Mouse (Mus musculus) heart, embryonic 10.5 days (tissue): ENCODE measurements around the gene Olfr429. TPM values are rescaled to one million over a fixed set of nuclear protein-coding genes. Genes with fewer than 3 reads are reported as not detected.

Experiments used
- DNase-seq: peaks from one replicate; pipeline ENCODE4 v3.0.0-alpha.2; 2017; ENCODE audit warnings: low spot score
- H3K27ac ChIP-seq: fragments of 300-500 bp; sonication (generic); 2 replicates; pipeline ENCODE4 v1.5.1; 2016; ENCODE audit warnings: mild to moderate bottlenecking
- H3K27me3 ChIP-seq: fragments of 300-500 bp; sonication (generic); 2 replicates; pipeline ENCODE4 v1.6.1; 2016; ENCODE audit warnings: mild to moderate bottlenecking; ENCODE audit not compliant: poor library complexity, insufficient read depth, severe bottlenecking
- H3K36me3 ChIP-seq: fragments of 300-500 bp; sonication (generic); 2 replicates; pipeline ENCODE4 v1.6.1; 2016; ENCODE audit warnings: mild to moderate bottlenecking, moderate library complexity
- H3K4me1 ChIP-seq: fragments of 300-500 bp; sonication (generic); 2 replicates; pipeline ENCODE4 v1.6.1; 2016; ENCODE audit warnings: mild to moderate bottlenecking
- H3K4me3 ChIP-seq: fragments of 300-500 bp; sonication (generic); 2 replicates; pipeline ENCODE4 v1.5.1; 2016; ENCODE audit warnings: mild to moderate bottlenecking, moderate library complexity
- H3K9me3 ChIP-seq: fragments of 300-500 bp; sonication (generic); 2 replicates; pipeline ENCODE4 v1.6.1; 2016; ENCODE audit warnings: mild to moderate bottlenecking, moderate library complexity
- WGBS: fragments of 180-500 bp; shearing (Covaris S2); methylation state at CpG from one replicate; pipeline ENCODE4 v1.1.7; 2016; 5-methylcytosine and 5-hydroxymethylcytosine counted together
- polyA plus RNA-seq: library from polyadenylated mRNA; unstranded; fragments of >200 nt; fragmentation: Nextera tagmentation; extraction: Ambion mirVana; gene quantifications from 2 replicates; pipeline ENCODE4 v1.2.1, GENCODE M21; 2016

Olfr429 gene
- polyA plus RNA-seq, 1 experiment from 2014 or later = not detected

GRCm38 (mm10) chr1:174055248-174055647, 28.9 kb upstream of the Olfr429 start:
- no peak for DNase-seq
- no peaks in the 10 kb centered on the region for H3K27me3 ChIP-seq
- H3K4me3 ChIP-seq = no peak overlapping the region
- H3K36me3 ChIP-seq = no peaks in the 10 kb centered on the region
- no peaks in the 10 kb centered on the region for H3K9me3 ChIP-seq
- no peaks in the 10 kb centered on the region for H3K4me1 ChIP-seq
- 76% methylated on average over 2 of the region's 2 CpGs for WGBS
- H3K27ac ChIP-seq = no peak overlapping the region

DNA sequence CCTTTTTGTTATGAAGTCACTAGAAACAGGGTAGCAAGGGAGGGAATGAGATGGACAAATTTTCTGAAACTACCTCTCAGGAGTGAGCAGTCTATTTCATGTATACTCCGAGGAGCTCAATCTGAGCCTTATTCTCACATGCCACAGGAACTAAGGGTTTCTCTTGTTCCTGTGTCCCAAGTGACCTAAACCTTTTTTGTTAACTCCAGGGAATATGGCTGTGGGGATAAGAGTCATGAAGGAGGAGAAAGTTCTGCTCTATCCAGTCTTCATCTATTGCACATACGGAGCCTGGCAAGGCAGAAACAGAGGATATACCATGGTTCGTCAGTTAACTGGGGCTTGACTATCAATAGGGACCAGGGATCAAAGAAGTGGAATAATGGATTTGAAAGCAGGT, 17.8 kb upstream of the Olfr429 start, which contains the start of gene Olfr430:
Gene Olfr430, plus strand, starts transcription at position 301 of the 400 bp plus-strand sequence.
- no peaks in the 10 kb centered on the region for H3K27me3 ChIP-seq
- no peak within 1 kb of the TSS for H3K4me3 ChIP-seq
- H3K9me3 ChIP-seq = no peaks in the 10 kb centered on the region
- no peak within 1 kb of the TSS for H3K27ac ChIP-seq
- H3K4me1 ChIP-seq = no peaks in the 10 kb centered on the region
- no peak for DNase-seq
- H3K36me3 ChIP-seq = no peaks in the 10 kb centered on the region
- 85% methylated on average over 3 of the region's 3 CpGs for WGBS

- WGBS = 85% methylated on average over 1 of the region's 1 CpGs
- no peak within 1 kb of the TSS for H3K27ac ChIP-seq
- no peaks in the 10 kb centered on the region for H3K4me1 ChIP-seq
Observed at GRCm38 (mm10) chr1:174096591-174096990, 12.5 kb downstream of the Olfr429 start, which contains the start of gene Olfr427. Gene Olfr427 (plus strand): TSS chr1:174096891.

DNA sequence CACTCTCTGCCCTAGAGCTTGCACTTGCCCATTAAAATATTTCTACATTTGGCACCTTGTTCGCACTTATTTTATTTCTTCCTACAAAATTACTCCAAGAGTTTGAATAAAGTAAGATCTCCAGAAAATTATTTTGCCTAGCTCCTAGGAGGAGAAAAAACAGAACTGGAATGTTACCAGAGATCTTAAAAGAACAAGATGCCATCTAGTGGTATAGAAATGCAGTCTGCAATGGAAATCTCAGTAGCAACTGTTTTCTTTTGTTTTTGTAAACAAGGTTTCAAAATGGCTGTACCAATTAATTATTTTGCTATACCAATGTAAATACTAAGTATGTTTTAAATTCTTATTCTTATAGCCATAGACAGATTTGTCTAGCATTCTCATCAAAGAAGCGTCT, 19.6 kb downstream of the Olfr429 start:
- Histone ChIP-seq H3K4me1 (no peaks in the 10 kb centered on the region), H3K4me3 (no peak overlapping the region), H3K27ac (no peak overlapping the region), H3K9me3 (no peaks in the 10 kb centered on the region), H3K36me3 (no peaks in the 10 kb centered on the region), H3K27me3 (no peaks in the 10 kb centered on the region)
- WGBS = 48% methylated on average over 2 of the region's 2 CpGs
- DNase-seq = no peak

More at GRCm38 (mm10) chr1:174096591-174096990, 12.5 kb downstream of the Olfr429 start, which contains the start of gene Olfr427:
- Histone ChIP-seq H3K27me3 (no peaks in the 10 kb centered on the region), H3K9me3 (no peaks in the 10 kb centered on the region), H3K36me3 (no peaks in the 10 kb centered on the region), H3K4me3 (no peak within 1 kb of the TSS)
- DNase-seq = no peak

- Histone ChIP-seq H3K27ac (no peak within 1 kb of the TSS), H3K4me1 (no peaks in the 10 kb centered on the region), H3K36me3 (no peaks in the 10 kb centered on the region), H3K27me3 (no peaks in the 10 kb centered on the region), H3K4me3 (no peak within 1 kb of the TSS), H3K9me3 (no peaks in the 10 kb centered on the region)
- 64% methylated on average over 2 of the region's 2 CpGs for WGBS
- DNase-seq = no peak
Observed at GRCm38 (mm10) chr1:174121062-174121461, 36.9 kb downstream of the Olfr429 start, which contains the start of gene Olfr231. Gene Olfr231 (minus strand): TSS chr1:174121162.

DNA sequence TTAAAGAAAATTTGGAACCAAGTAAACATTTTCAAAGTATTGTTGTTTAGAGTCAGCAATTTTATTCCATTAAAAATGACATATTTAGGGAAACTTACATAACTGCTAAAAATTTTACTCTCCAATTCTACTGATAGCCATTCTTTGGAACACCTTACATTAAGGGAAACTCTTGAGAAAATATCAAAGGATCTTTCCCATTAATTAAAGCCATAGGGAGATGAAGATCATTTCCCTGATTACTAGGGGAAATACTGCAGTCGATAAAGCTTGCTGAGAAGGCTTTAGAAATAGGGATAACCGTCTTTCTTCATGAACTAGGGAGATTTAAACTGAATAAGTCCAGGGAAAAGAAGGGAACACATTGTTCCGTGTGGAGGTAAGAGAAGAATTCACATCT, 47.1 kb downstream of the Olfr429 start, which contains the start of gene Olfr424:
Gene Olfr424, plus strand, starts transcription at position 301 of the 400 bp plus-strand sequence.
- H3K27ac ChIP-seq = no peak within 1 kb of the TSS
- no peak for DNase-seq
- WGBS = 77% methylated on average over 3 of the region's 3 CpGs
- no peaks in the 10 kb centered on the region for H3K27me3 ChIP-seq
- no peaks in the 10 kb centered on the region for H3K36me3 ChIP-seq
- no peaks in the 10 kb centered on the region for H3K9me3 ChIP-seq
- no peak within 1 kb of the TSS for H3K4me3 ChIP-seq
- H3K4me1 ChIP-seq = no peaks in the 10 kb centered on the region

- Histone ChIP-seq H3K9me3 (no peaks in the 10 kb centered on the region), H3K36me3 (no peaks in the 10 kb centered on the region), H3K4me1 (no peaks in the 10 kb centered on the region), H3K4me3 (no peak overlapping the region), H3K27ac (no peak overlapping the region), H3K27me3 (no peaks in the 10 kb centered on the region)
- DNase-seq = no peak
- WGBS = 68% methylated on average over 3 of the region's 3 CpGs
Observed at GRCm38 (mm10) chr1:174131999-174132398, 47.9 kb downstream of the Olfr429 start.

Other genes with a start within 250 kb of the Olfr429 start
- gene Ifi211, start 171.3 kb upstream of the Olfr429 start, polyA plus RNA-seq = 1.1 and 2.7 TPM in 2 replicates
- gene Mndal, start 141.8 kb upstream of the Olfr429 start, polyA plus RNA-seq = 0.77 and 4.1 TPM in 2 replicates
- not detected in 2 replicates for gene Ifi203, start 141.7 kb upstream of the Olfr429 start, polyA plus RNA-seq
- not detected in 2 replicates for gene Ifi202b, start 101.6 kb upstream of the Olfr429 start, polyA plus RNA-seq
- gene Ifi205, start 52.5 kb upstream of the Olfr429 start, polyA plus RNA-seq = 1.2 and 2.6 TPM in 2 replicates
- gene Olfr433, start 43.6 kb upstream of the Olfr429 start, polyA plus RNA-seq = 0.13 TPM in 1 of 2 replicates, not detected in the other
- gene Olfr432, start 35.1 kb upstream of the Olfr429 start, polyA plus RNA-seq = not detected in 2 replicates
- not detected in 2 replicates for gene Olfr430, start 17.7 kb upstream of the Olfr429 start, polyA plus RNA-seq
- not detected in 2 replicates for gene Olfr427, start 12.6 kb downstream of the Olfr429 start, polyA plus RNA-seq
- gene Olfr231, start 36.8 kb downstream of the Olfr429 start, polyA plus RNA-seq = not detected in 2 replicates
- gene Olfr424, start 47.2 kb downstream of the Olfr429 start, polyA plus RNA-seq = not detected in 2 replicates
- gene Olfr420, start 71.3 kb downstream of the Olfr429 start, polyA plus RNA-seq = 0.09 TPM in 1 of 2 replicates, not detected in the other
- gene Spta1, start 88.4 kb downstream of the Olfr429 start, polyA plus RNA-seq = 3.8 and 6.7 TPM in 2 replicates
- gene Olfr419, start 167.7 kb downstream of the Olfr429 start, polyA plus RNA-seq = not detected in 2 replicates
- not detected in 2 replicates for gene Mptx1, start 246.2 kb downstream of the Olfr429 start, polyA plus RNA-seq